Mouse (Mus musculus): ENCODE measurements around the gene Eif3i. TPM values are rescaled to one million over a fixed set of nuclear protein-coding genes. Genes with fewer than 3 reads are reported as not detected.
A peak's percentile ranks its signal among the peaks of the same experiment; 100 is the strongest.

The Eif3i gene
- total and polyA plus RNA-seq, 3 experiments: 396 to 766 (median 730) TPM

DNA sequence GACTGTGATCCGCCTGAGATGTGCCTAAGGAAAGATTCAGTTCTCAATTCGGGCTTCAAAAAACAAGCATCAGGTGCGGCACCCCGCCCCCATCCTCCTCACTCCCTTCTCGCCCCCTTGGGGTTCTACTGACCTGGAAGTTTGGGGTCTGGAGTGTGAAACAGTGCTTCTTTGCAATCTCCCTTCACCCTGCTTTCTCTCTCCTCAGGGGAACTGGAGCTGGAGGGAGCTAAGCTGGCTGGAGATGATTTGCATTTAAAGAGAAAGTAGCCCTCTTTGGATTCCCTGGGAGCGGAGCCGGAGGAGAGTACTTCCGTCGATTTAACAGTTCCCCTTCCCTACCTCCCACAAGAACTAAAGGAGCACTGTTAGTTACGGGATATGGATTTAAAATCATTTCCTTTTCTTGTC lies 23.2 kb upstream of the Eif3i start, which contains the start of gene Ccdc28b:
Gene Ccdc28b (minus strand): TSS at position 267 of the 411 bp plus-strand sequence.
- peak; percentile 75 for DNase-seq (ENCODE audit: low read depth, low spot score)

DNA sequence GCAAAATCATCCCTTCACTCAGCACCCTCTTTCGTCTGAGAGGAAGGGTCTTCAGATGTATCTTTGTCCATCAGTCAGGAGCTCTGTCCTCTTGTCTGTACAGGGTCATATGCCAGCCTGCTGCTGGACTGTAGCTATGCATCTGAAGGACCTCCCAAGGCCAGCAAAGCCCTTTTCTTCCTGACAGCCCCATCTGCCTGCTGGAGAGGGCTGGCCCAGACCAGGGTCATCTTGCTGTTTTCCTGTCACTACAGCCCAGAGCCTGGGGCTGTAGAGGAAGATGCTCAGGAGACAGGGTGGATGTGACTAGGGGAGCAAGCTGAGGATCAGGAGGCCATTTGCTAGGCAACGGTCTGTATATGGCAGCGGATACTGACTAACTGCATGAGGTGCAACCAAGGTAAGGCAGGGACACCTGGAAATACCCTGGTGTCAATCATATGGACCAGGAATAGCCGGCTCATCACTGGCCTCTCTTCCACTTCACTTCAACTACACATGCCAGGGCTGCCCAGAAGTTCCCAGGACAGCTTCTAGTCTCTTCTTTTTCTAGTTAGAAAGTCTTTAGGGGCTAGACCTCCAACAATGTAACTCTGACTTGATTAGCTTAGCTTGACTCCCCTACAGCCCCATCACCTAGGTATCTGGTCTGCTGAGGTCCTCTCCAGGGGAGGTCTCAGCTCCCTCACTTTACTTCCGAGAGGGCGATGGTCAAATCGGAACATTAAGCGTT lies 22.5 kb upstream of the Eif3i start:
- Histone ChIP-seq H3K4me1 (ENCODE audit: control insufficient read depth in 1 of 2, insufficient read depth in 2 of 2, low read length in 2 of 2) (peaks cover 3 to 17% of the 10 kb centered on the region in 2 experiments; a peak in 3 of 4 replicates), H3K27ac (ENCODE audit: control insufficient read depth, low read depth, low read length) (no peak overlapping the region)

More for the DNA sequence above, 23.2 kb upstream of the Eif3i start, which contains the start of gene Ccdc28b:
- no peaks in the 10 kb centered on the region for H3K9me3 ChIP-seq (replicated peaks; ENCODE audit: insufficient read depth, low read length)
- H3K79me2 ChIP-seq (ENCODE audit: control insufficient read depth, insufficient read depth, low read length, poor library complexity): no peaks in the 10 kb centered on the region; the same call in 1 of the 2 replicates
- peak within 1 kb of the TSS; percentile 77 for H3K9ac ChIP-seq (ENCODE audit: control insufficient read depth, low read depth, low read length, poor library complexity, severe bottlenecking)
- H3K4me1 ChIP-seq (ENCODE audit: control insufficient read depth in 1 of 2, insufficient read depth in 2 of 2, low read length in 2 of 2): peaks cover 3 to 17% of the 10 kb centered on the region in 2 experiments; a peak in 3 of 4 replicates
- peak within 1 kb of the TSS; percentile 68 to 73 for H3K4me3 ChIP-seq (ENCODE audit: control insufficient read depth in 1 of 2, insufficient read depth in 1 of 2, low read depth in 2 of 2, low read length in 2 of 2)
- no peak for TF ChIP-seq GATA1 (IDR thresholded peaks at IDR 0.05; ENCODE audit: low read depth, low read length)
- TF ChIP-seq RCOR1 (IDR thresholded peaks at IDR 0.05; ENCODE audit: low read depth, low read length): no peak
- TF ChIP-seq MAZ (IDR thresholded peaks at IDR 0.05; ENCODE audit: low read depth, low read length): no peak; the same call in 1 of the 2 replicates
- TF ChIP-seq JUND (IDR thresholded peaks at IDR 0.05; ENCODE audit: low read depth, low read length): no peak
- TF ChIP-seq POLR2AphosphoS2 (IDR thresholded peaks at IDR 0.05; ENCODE audit: low read length): no peak
- no peak for TF ChIP-seq ZNF384 (IDR thresholded peaks at IDR 0.05; ENCODE audit: low read depth, low read length)
- TF ChIP-seq ELF1 (IDR thresholded peaks at IDR 0.05; ENCODE audit: low read depth, low read length): no peak
- peak; percentile 10; the same call in 1 of the 2 replicates for TF ChIP-seq NELFE (IDR thresholded peaks at IDR 0.05; ENCODE audit: low read depth, low read length)
- TF ChIP-seq TBP (IDR thresholded peaks at IDR 0.05; ENCODE audit: low read depth, low read length): peak; percentile 4; the same call in 1 of the 2 replicates
- TF ChIP-seq TCF12 (IDR thresholded peaks at IDR 0.05; ENCODE audit: low read depth, low read length): peak; percentile 24; the same call in 1 of the 2 replicates
- TF ChIP-seq MYB (IDR thresholded peaks at IDR 0.05; ENCODE audit: low read depth, low read length): no peak
- TF ChIP-seq POLR2AphosphoS5 (IDR thresholded peaks at IDR 0.05; ENCODE audit: borderline replicate concordance, low read depth, low read length): no peak
- TF ChIP-seq MXI1 (IDR thresholded peaks at IDR 0.05; ENCODE audit: low read depth, low read length): peak; percentile 3; the same call in 1 of the 2 replicates
- no peak; the same call in 1 of the 2 replicates for TF ChIP-seq SIN3A (IDR thresholded peaks at IDR 0.05; ENCODE audit: low read length)
- peaks cover 0 to 9% of the 10 kb centered on the region in 2 experiments for H3K36me3 ChIP-seq (ENCODE audit: control insufficient read depth in 1 of 2, insufficient read depth in 2 of 2, low read length in 2 of 2)
- no peaks in the 10 kb centered on the region for H3K27me3 ChIP-seq (ENCODE audit: control insufficient read depth in 1 of 2, insufficient read depth in 2 of 2, low read length in 2 of 2)
- peak within 1 kb of the TSS; percentile 89 for H3K27ac ChIP-seq (ENCODE audit: control insufficient read depth, low read depth, low read length)

More for the DNA sequence above, 22.5 kb upstream of the Eif3i start:
- peak; percentile 39 for DNase-seq (ENCODE audit: low read depth, low spot score)
- peak overlapping the region; percentile 77 for H3K9ac ChIP-seq (ENCODE audit: control insufficient read depth, low read depth, low read length, poor library complexity, severe bottlenecking)
- TF ChIP-seq KAT2A (conservative IDR thresholded peaks at IDR 0.05; ENCODE audit: low read depth, low read length): no peak
- H3K36me3 ChIP-seq (ENCODE audit: control insufficient read depth in 1 of 2, insufficient read depth in 2 of 2, low read length in 2 of 2): peaks cover 0 to 9% of the 10 kb centered on the region in 2 experiments; a peak in 3 of 4 replicates
- H3K4me3 ChIP-seq (ENCODE audit: control insufficient read depth in 1 of 2, insufficient read depth in 1 of 2, low read depth in 2 of 2, low read length in 2 of 2): peak overlapping the region; percentile 68 to 73
- H3K79me2 ChIP-seq (ENCODE audit: control insufficient read depth, insufficient read depth, low read length, poor library complexity): peaks cover 4% of the 10 kb centered on the region; the same call in 1 of the 2 replicates
- H3K27me3 ChIP-seq (ENCODE audit: control insufficient read depth in 1 of 2, insufficient read depth in 2 of 2, low read length in 2 of 2): no peaks in the 10 kb centered on the region
- no peaks in the 10 kb centered on the region for H3K9me3 ChIP-seq (replicated peaks; ENCODE audit: insufficient read depth, low read length)
